Mouse (Mus musculus) frontal cortex, postnatal 14 days (tissue): ENCODE results near the gene L1cam.

Experiments used
- DNase-seq, 2 experiments: peaks; one replicate each; pipeline ENCODE4 v3.0.0; 2022; ENCODE audit warnings: low spot score in 2 of 2

Gene L1cam

DNA sequence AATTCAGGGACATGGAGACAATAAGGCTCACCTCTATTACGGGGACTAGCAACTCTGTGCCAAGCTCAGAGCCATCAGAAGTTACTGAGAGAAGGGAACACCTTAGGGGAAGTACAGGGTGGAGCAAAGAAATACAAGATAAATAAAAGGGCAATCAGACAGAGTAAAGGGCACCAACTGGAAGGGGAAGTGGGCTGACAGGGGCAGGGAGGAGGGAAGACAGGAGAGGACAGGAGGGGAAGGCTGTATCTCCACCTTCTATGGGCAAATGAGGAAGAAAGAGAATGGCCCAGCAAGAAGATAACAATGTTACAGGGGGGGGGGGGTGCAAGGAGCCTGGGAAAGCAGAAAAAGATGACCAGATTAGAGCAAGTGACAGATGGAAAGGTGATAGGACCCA is 18.9 kb downstream of the L1cam start:
- DNase-seq: no peak

DNA sequence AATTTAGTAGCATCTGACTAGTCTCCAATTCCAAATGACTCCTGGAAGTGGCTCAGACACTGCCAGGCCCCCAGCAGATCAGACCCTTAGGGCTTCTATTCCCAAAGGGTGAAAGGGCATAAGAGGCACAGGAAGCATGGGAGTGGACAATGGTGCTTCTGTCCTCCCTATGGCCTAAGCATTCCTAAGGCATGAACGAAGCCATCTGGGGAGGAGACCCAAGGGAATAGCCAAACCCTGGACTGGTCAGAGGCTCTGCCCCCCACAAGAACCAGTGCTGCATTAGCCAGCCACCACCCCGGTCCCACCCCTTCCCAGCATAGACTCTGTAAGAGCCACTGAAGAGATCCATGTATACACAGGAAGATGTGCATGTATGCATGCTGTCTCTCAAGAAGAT is 20.0 kb downstream of the L1cam start:
- DNase-seq: no peak

DNA sequence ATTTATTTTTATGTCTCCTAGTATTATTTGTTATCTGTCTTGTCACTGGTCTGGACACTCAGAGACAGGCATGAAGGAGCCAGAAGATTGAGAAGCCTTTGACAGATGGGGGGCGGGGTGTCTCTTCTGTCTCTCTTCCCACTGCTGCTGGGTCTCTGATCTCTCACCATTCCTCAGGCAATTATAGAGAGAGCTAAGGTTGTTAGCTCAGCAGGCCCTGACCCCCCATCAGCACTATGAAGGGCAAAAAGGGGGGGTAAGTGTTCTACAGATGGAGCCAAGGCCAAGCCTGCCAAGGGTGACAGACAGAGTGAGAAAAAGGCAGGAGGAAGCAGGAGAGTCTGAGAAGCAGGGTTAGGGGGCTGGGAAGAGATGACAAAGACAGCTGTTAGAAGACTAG is 23.9 kb downstream of the L1cam start:
- DNase-seq: no peak

DNA sequence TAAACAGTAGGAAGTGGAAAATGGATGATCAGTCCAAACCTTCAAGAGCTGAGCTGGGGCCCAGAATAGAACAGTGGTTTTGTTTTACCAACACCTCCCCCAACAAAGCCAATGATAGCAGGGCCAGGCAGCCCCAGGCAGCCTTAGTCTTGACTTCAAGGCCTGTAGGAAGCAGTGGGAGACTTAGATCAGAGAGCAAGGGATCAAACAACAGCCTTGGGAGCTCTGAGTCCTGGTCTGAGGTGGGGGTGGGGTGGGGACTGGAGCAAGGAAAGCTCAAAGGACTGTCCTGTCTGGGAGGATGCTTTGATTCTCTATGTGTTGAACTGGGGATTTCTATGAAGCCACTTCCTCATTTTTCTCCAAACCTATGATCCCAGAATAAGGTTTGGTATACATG is 24.4 kb downstream of the L1cam start:
- no peak for DNase-seq

DNA sequence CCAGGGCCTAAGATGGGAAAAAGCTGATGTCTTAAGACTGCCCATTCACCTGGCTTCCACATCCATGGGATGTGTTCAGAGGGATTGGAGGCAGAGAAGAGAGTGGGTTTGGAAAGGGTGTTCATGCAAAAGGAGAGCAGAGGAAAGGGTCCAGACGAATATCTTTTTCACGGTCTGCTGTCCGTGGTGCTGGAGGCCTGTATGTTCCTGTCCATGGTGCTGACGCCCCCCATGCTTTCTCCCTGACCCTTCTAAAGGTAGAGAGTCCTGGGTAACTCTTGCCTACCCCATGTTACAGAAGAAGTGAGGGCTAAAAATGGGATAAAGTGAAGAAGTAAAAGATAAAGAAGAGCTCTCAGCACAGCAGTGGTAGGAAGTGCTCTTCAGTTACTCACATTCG is 26.6 kb downstream of the L1cam start:
- DNase-seq: no peak

DNA sequence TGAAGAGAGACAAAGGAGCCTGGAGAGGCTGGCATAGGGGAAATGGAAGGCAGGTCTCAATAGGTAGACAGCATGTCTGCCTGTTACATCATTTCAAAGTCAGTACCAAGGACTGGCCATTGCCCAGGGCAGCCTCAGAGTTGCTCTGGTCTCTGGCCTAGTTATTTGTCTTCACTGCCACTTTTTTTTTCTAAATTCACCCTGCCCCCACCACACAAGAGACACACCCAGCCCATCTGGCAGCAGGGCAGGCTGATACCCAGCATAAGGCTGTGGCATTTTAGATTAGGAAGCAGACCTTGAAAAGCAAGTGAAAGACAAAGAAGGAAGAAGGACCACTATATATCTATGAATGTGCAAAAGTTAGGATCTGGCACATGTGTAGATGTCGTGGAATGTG is 28.1 kb downstream of the L1cam start:
- no peak for DNase-seq

GRCm38 (mm10) chrX:73867256-73867655 is 28.6 kb downstream of the L1cam start:
- no peak for DNase-seq

GRCm38 (mm10) chrX:73864692-73865091 is 31.2 kb downstream of the L1cam start:
- no peak for DNase-seq

DNA sequence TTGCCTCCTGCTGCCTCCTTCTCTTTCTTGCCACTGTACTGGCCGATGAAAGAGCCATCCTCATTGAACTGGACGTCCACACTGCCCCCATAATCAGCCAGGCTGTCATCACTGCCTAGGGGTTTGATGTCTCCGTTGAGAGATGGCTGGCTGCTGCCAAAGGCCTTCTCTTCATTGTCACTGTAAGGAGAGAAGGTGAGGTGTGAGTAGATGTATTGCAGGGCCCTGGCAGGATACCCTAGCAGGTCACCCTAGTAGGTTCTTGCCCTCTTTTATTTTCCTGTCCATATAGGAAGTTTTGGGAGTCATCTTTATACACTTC is 40.9 kb downstream of the L1cam start:
- DNase-seq: no peak

DNA sequence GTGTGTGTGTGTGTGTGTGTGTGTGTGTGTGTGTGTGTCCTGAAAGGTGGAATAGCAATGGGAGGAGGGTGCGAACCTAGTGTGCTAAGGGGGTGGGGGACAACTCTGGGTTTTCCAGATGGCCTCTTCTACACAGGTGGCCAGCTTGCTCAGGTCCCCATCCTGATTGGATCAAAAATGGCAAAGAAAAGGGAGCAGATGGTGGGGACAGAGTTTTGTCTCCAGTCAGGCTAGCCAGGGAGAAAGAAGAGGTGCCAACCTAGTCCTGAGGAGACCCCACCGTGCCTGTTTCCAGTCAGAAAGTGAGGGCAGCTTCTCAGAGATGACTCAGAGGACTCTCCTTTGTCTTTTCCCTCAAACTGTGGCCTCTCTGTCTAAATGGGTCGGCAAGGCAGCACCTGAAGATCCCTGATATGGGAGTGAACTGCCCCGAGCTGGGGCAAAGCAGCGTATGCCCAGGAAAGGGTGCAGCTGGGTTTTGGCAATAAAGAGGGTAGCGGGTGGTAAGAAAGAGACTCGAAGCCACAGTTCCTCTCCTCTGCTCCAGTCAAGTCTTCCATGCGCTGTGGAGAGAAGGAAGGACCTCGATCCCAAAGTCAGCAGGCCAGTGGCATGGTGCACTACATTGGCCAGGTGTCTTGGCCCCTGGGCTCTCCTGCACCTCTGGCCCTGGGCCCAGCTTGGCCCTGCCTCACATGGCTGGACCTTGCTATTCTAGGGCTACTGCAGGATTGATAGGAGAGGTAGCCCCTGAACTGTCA is 41.4 kb downstream of the L1cam start:
- DNase-seq: no peak

- no peak for DNase-seq
These were observed 59.2 kb downstream of the L1cam start for GRCm38 (mm10) chrX:73836691-73837090.

GRCm38 (mm10) chrX:73835731-73836130 is 60.2 kb downstream of the L1cam start:
- DNase-seq: no peak

GRCm38 (mm10) chrX:73824185-73825151 is 71.4 kb downstream of the L1cam start, which contains the start of gene Pdzd4:
Gene Pdzd4, minus strand, starts transcription at chrX:73824969.
- peak; percentile 22 to 33 for DNase-seq

- DNase-seq: no peak
These were observed 72.2 kb downstream of the L1cam start for GRCm38 (mm10) chrX:73823747-73824146.

- no peak for DNase-seq
These were observed 79.2 kb downstream of the L1cam start for GRCm38 (mm10) chrX:73816596-73817314.

DNA sequence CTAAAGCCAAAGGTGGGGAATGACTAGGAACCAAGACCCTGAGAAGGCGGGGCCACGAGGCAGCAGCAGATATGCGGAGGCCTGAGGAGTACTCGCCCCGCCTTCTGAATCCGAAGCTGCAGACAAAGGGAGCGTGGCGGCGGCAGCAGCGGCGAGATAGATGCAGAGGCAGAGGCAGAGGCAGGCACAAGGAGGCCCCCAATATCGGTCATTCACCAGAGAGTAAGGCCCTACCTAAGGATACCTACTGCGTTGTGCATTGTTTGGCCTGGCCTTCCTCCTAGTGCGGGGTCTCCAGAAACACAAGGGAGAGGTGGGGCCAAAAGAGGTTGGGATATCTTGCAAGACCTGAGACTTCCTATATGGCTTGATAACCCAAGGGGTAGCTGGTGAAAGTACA is 80.8 kb downstream of the L1cam start:
- DNase-seq: no peak

DNA sequence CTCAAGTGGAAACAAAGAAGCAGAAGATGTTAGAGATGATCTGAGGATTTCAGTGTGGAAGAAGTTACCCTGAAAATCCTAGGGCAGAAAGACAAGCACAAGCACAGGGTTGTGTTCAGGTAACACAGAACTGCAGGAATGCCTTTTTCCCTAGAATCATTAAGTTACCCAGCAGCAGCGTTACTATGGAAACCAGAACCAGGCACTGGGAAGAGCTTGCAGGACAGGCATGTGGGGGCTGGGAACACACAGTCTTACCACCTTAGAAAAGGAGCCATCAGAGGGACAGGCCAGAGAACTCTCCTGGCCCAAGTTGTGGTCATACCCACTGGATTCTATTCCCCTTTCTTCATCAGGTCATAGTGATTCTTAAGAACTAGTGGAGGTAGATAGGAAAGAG is 90.1 kb downstream of the L1cam start:
- no peak for DNase-seq
